30 mouse cellular contexts compared by ENCODE assay signal in genomic region chr15:97819937-97820336, GRCm38 (mm10). TPM values are rescaled to one million over a fixed set of nuclear protein-coding genes. Genes with fewer than 3 reads are reported as not detected.
DNase-seq lines count a peak whose midpoint lies in the region; ATAC-seq and TF ChIP-seq lines count a peak whose summit lies in the region.
"Had no signal": no experiment of that assay in that cellular context is flagged by ENCODE, and none has a peak within 500 bp of the region (broad histone marks: within the 10 kb centered on the region; RNA-seq: fewer than 3 reads in every experiment).

No protein-coding gene starts in this region.

- H3K36me3 ChIP-seq in hindbrain, embryonic 13.5 days, result peaks cover 5% of the 10 kb centered on the region; the same call in 1 of the 2 replicates
- H3K36me3 ChIP-seq in hindbrain, postnatal 0 days (ENCODE audit: insufficient read depth, low read length), result no peaks in the 10 kb centered on the region
- H3K36me3 ChIP-seq: liver, embryonic 15.5 days had no signal

- no peaks in the 10 kb centered on the region for H3K9me3 ChIP-seq in hindbrain, embryonic 13.5 days
- no peaks in the 10 kb centered on the region for H3K9me3 ChIP-seq in hindbrain, postnatal 0 days (ENCODE audit: low read length)
- H3K9me3 ChIP-seq: heart, embryonic 12.5 days; kidney, embryonic 15.5 days; limb, embryonic 12.5 days; liver, embryonic 15.5 days; midbrain, embryonic 12.5 days had no signal

- H3K27me3 ChIP-seq in hindbrain, embryonic 13.5 days, result no peaks in the 10 kb centered on the region
- H3K27me3 ChIP-seq in hindbrain, postnatal 0 days (ENCODE audit: insufficient read depth, low read length), result no peaks in the 10 kb centered on the region
- H3K27me3 ChIP-seq: heart, embryonic 12.5 days; kidney, embryonic 15.5 days; limb, embryonic 12.5 days; liver, embryonic 15.5 days; Patski had no signal

- WGBS in hindbrain, embryonic 13.5 days, result 77% methylated on average over 9 of the region's 9 CpGs
- WGBS in hindbrain, postnatal 0 days, result 74% methylated on average over 9 of the region's 9 CpGs

- no peak overlapping the region; the same call in 1 of the 2 replicates for H3K4me3 ChIP-seq in gastrocnemius, adult 2 months
- H3K4me3 ChIP-seq in hindbrain, embryonic 13.5 days, result no peak overlapping the region
- no peak overlapping the region for H3K4me3 ChIP-seq in hindbrain, postnatal 0 days (ENCODE audit: low read length)
- H3K4me3 ChIP-seq: erythroblast, embryonic 14.5 days; heart, embryonic 12.5 days; kidney, embryonic 15.5 days; limb, embryonic 12.5 days; liver, embryonic 15.5 days; midbrain, embryonic 12.5 days had no signal

- H3K27ac ChIP-seq in gastrocnemius, adult 2 months, result peak overlapping the region; percentile 89
- H3K27ac ChIP-seq in hindbrain, embryonic 13.5 days, result peak overlapping the region; percentile 6; the same call in 1 of the 2 replicates
- no peak overlapping the region for H3K27ac ChIP-seq in hindbrain, postnatal 0 days
- H3K27ac ChIP-seq: limb, embryonic 12.5 days; midbrain, embryonic 12.5 days; stomach, postnatal 0 days had no signal

- intact Hi-C loops in gastrocnemius, adult 2 months (cut with DNase I), result no loop called here

- no peak overlapping the region for H3K4me2 ChIP-seq in hindbrain, embryonic 13.5 days
- no peak overlapping the region for H3K4me2 ChIP-seq in hindbrain, postnatal 0 days (ENCODE audit: low read depth, low read length)
- H3K4me2 ChIP-seq: heart, embryonic 12.5 days; kidney, embryonic 15.5 days; limb, embryonic 12.5 days; liver, embryonic 15.5 days; lung, embryonic 14.5 days; midbrain, embryonic 12.5 days had no signal

- H3K4me1 ChIP-seq in hindbrain, embryonic 13.5 days (replicated peaks), result peaks cover 50% of the 10 kb centered on the region
- H3K4me1 ChIP-seq in hindbrain, postnatal 0 days (ENCODE audit: insufficient read depth, low read length), result peaks cover 21% of the 10 kb centered on the region; the same call in 1 of the 2 replicates

- ATAC-seq in hindbrain, embryonic 13.5 days (ENCODE audit: low FRiP score), result no peak
- ATAC-seq in hindbrain, postnatal 0 days, result no peak
- ATAC-seq: forebrain, postnatal 0 days; Patski had no signal

- no peak overlapping the region for H3K9ac ChIP-seq in hindbrain, embryonic 13.5 days
- no peak overlapping the region for H3K9ac ChIP-seq in hindbrain, postnatal 0 days (replicated peaks; ENCODE audit: low read length)
- H3K9ac ChIP-seq: forebrain, postnatal 0 days; heart, embryonic 12.5 days; kidney, embryonic 15.5 days; limb, embryonic 12.5 days; liver, embryonic 15.5 days; lung, embryonic 14.5 days; midbrain, embryonic 12.5 days had no signal

- DNase-seq in gastrocnemius, adult 2 months, result no peak
- DNase-seq in gastrocnemius, postnatal 25 days, result no peak
- no peak for DNase-seq in hindbrain, postnatal 0 days (ENCODE audit: low spot score)
- DNase-seq in Muller cell, postnatal 12 days (ENCODE audit: inconsistent ontology term), result peak; percentile 85
- peak; percentile 10 for DNase-seq in induced T-regulatory cell, adult 2 months (ENCODE audit: low read depth)
- DNase-seq in lung, postnatal 10 days, result no peak
- no peak for DNase-seq in spleen, adult 12 weeks (ENCODE audit: low spot score)
- DNase-seq: adrenal gland, postnatal 10 days; B cell, adult 2 months; cerebellum, adult 11-12 months; cerebellum, postnatal 25 days; forebrain, postnatal 0 days; gastrocnemius, postnatal 10 days; kidney, adult 18-20 months; kidney, postnatal 25 days; lung, embryonic 14.5 days; retina, postnatal 1 day; right cerebral cortex, postnatal 25 days; spleen, adult 18-20 months; thymus, adult 2 months; thymus, postnatal 36 days had no signal

- TF ChIP-seq CTCF in gastrocnemius, adult 2 months (IDR thresholded peaks at IDR 0.05), result no peak
- no peak for TF ChIP-seq CTCF in hindbrain, postnatal 0 days (IDR thresholded peaks at IDR 0.05; ENCODE audit: low read depth)

RNA-seq across cellular contexts. Expression of gene Hdac7, which starts 24.4 kb away (rescaled TPM):
- total RNA-seq in gastrocnemius, adult 2 months (2021), result 10 to 100 TPM; 10.2 to 11.6 TPM
- 10 to 100 TPM; 11.9 to 15.0 TPM for total RNA-seq in gastrocnemius, postnatal 25 days (2021)
- polyA plus RNA-seq in hindbrain, embryonic 13.5 days (2015; fragmentation: Nextera tagmentation; extraction: Ambion mirVana), result 27.9 and 28.1 TPM in 2 replicates
- 23.6 and 28.6 TPM in 2 replicates for total RNA-seq in hindbrain, postnatal 0 days (2014; rRNA removed)
- 21.7 and 23.7 TPM in 2 replicates for polyA plus RNA-seq in hindbrain, postnatal 0 days (2015; fragmentation: Nextera tagmentation; extraction: Ambion mirVana)

RNA-seq across cellular contexts. Expression of gene Slc48a1, which starts 41.6 kb away (rescaled TPM):
- total RNA-seq in gastrocnemius, adult 2 months (2021), result 10 to 100 TPM; 44.5 to 47.1 TPM
- total RNA-seq in gastrocnemius, postnatal 25 days (2021), result 10 to 100 TPM; 44.7 to 47.2 TPM
- 59.8 and 62.9 TPM in 2 replicates for polyA plus RNA-seq in hindbrain, embryonic 13.5 days (2015; fragmentation: Nextera tagmentation; extraction: Ambion mirVana)
- total RNA-seq in hindbrain, postnatal 0 days (2014; rRNA removed), result 84.4 and 89.3 TPM in 2 replicates
- 140 and 152 TPM in 2 replicates for polyA plus RNA-seq in hindbrain, postnatal 0 days (2015; fragmentation: Nextera tagmentation; extraction: Ambion mirVana)

RNA-seq across cellular contexts. Expression of gene Rapgef3, which starts 52.2 kb away (rescaled TPM):
- 10 to 100 TPM in 1 of 2 experiments, 1 to 10 TPM in 1; 9.8 to 13.6 TPM for total RNA-seq in gastrocnemius, adult 2 months (2021)
- total RNA-seq in gastrocnemius, postnatal 25 days (2021), result 1 to 10 TPM; 3.7 to 8.1 TPM
- 10.4 and 10.8 TPM in 2 replicates for polyA plus RNA-seq in hindbrain, embryonic 13.5 days (2015; fragmentation: Nextera tagmentation; extraction: Ambion mirVana)
- 26.4 and 41.9 TPM in 2 replicates for total RNA-seq in hindbrain, postnatal 0 days (2014; rRNA removed)
- polyA plus RNA-seq in hindbrain, postnatal 0 days (2015; fragmentation: Nextera tagmentation; extraction: Ambion mirVana), result 10.3 and 12.2 TPM in 2 replicates
- polyA plus RNA-seq: erythroblast, embryonic 14.5 days had no signal

Comparison
In these comparisons a context has a peak if more than half of its experiments do, and no peak if none do; other contexts are left out.
1. DNase-seq: peak in Muller cell, postnatal 12 days (single experiment) and induced T-regulatory cell, adult 2 months (single experiment); none in gastrocnemius, adult 2 months (single experiment), gastrocnemius, postnatal 25 days (single experiment), hindbrain, postnatal 0 days (single experiment), lung, postnatal 10 days (single experiment) and spleen, adult 12 weeks (single experiment).